Mouse (Mus musculus) layer of hippocampus, postnatal 10 days (tissue): Measurements from ENCODE around the gene Pkd1l2. TPM values are rescaled to one million over a fixed set of nuclear protein-coding genes. Genes with fewer than 3 reads are reported as not detected.

Source experiments
- DNase-seq, 2 experiments: peaks; one replicate each; pipeline ENCODE4 v3.0.0; 2021; ENCODE audit warnings: low spot score in 2 of 2
- total RNA-seq, 2 experiments: library from RNA; stranded (reverse); gene quantifications; 2 replicates each; pipeline ENCODE4 v1.2.3; 2021

Pkd1l2 gene
- total RNA-seq, 2 experiments from 2014 or later = 0.05 to 0.07 TPM

GRCm38 (mm10) chr8:117037374-117037935, 44.8 kb downstream of the Pkd1l2 start:
- DNase-seq = no peak

GRCm38 (mm10) chr8:117033393-117033792, 48.9 kb downstream of the Pkd1l2 start:
- no peak for DNase-seq

GRCm38 (mm10) chr8:117032609-117033008, 49.6 kb downstream of the Pkd1l2 start:
- DNase-seq = no peak

DNA sequence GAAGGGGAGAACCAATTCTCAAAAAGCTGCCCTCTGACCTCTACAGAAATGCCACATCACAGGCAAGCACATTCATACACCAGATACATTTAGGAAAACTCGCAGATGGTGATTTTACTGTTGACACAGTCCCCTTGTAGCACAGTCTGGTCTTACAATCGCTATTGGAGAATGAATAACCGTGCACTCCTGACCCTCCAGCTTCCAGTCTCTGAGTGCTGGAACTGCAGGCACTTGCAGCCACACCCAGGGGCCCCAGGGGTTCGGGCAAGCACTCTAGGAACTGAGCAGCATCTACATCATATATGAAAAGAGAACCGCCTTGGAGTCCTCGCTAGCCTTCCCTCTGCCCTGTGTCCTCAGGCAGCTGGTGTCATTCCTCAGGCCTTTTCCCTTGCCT, 50.8 kb downstream of the Pkd1l2 start:
- DNase-seq = no peak

- DNase-seq = no peak
These were observed 53.6 kb downstream of the Pkd1l2 start for GRCm38 (mm10) chr8:117028686-117029085.

DNA sequence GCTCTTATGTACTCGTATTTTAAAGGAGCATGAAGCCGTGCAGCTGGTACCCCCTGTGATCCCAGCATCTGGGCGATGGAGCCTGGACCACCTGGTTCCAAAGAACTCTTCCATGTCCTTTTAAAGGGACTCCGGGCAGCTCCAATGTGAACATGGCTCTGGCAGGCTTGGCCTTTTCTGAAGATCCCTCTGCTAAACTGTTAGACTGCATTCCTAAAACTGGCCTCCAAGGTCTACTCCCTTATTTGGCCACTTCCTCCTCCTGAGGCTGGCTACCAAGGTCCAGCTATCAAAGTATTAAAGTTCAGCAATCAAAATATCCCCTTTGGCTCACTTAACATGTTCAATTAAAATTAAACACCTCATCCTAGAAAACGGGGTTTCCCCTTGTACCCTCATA, 54.6 kb downstream of the Pkd1l2 start:
- no peak for DNase-seq

GRCm38 (mm10) chr8:117022297-117022993, 59.8 kb downstream of the Pkd1l2 start:
- peak in 1 of 2 experiments; percentile 13 for DNase-seq

DNA sequence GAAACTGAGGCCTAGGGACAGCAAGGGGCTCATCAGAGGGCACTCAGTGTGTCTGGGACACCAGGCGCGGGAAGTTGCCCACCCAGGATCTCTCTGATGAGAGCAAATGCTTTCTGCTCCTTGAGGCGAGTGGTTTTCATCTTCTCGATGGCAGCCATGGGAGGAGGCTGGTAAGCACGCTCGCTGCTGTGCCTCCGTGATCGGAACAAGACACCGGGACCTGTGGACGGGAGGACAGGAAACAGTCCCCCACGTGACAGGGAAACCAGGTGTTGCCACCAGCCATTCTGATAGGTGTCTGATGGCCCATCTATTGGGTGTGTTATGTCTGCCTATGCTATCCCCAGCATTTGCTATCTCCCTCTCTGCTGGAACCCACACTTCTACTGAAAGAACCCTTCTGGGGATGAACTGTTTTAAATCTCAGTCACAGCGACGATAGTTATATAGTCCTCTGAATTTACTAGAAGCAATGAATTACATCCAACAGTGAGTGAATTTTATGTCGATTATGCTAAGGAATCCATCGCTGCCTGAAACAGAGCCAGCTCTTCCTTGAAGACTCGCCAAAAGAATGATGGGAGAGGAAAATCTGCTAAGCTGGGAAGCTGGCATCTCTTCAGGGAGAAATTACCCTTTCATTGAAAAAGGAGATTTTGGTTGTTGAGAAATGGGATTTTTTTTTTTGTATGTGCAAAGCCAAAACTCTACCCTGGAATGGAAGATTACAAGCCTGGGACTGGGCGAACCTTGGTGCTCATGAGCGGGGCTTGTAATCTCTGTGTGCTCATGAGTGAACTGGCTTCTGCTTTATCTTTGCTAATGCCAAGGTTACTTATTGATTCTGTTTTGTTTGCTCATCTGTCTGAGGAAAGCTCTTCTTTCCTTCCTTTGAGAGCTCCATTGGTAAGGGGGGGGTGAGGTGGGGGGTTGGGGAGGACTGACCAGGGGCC, 62.6 kb downstream of the Pkd1l2 start:
- peak; percentile 19 to 39 for DNase-seq

DNA sequence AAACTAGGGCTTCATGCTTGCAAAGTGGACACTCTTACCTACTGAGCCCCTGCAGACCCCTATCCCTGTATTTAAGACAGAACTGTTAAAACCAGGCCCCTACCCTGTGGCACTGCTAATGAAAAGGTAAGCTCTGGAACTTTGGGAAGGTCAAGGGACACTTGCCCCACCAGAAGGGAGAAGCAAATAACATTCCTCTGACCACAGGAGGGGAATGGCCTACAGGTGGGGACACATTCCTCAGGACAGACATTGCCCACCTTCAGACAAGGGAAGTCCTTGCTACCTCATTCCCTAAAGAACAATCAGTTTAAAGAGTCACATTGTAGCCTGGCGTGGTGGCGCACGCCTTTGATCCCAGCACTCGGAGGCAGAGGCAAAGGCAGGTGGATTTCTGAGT, 64.4 kb downstream of the Pkd1l2 start:
- no peak for DNase-seq

DNA sequence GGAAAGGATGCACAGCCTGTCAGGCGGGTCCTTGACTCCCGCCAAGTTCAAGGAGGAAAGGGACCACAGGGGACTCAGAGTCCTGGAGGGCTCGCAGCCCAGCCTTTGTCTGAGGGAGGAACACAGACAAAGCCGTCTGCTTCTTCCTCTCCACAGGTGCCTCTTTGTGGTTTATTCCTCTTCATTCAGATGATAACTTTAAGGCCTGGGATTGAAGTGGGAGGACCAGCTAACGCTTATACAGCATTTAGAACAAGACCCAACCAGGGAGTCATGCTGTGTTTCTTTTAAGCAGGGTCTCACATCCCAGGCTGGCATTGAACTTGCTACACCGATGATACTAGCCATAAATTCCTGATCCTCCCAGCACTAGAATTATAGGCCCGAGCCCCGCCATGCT, 65.2 kb downstream of the Pkd1l2 start:
- no peak for DNase-seq

DNA sequence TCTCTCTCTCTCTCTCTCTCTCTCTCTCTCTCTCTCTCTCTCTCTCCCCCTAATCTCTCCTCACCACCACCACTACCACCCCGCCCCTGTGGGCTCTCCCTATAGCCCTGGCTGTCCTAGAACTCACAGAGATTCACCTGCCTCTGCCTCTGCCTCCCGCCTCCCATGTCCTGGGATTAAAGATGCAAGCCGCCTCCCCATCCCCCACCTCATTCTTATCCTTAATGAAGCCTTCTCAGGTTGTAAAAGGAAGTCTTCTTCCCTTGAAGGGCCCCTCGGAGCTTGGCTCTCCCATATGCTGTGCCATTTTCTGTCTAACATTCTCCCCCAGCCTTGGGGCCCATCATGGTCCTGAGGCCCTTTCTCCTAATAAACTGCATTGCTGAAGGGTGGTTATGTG, 66.6 kb downstream of the Pkd1l2 start:
- no peak for DNase-seq

DNA sequence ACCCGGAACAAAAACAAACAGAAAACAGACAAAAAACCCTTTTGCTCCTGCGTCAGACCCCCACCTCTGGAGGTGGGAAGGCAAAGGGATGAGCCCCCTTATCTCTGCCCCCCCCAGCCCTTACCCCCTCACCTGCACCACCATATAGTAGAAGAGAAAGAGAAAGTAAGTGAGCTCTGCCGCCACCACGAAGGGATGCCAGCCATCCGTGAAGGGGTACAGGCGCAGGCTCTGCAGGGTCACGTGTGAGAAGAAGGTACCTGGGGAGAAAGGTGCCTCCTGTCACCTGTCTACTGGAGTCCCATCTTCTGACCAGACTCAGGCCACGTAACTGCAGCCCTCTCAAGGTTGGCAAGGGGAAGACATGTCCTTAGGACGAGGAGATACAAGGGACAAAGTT, 70.9 kb downstream of the Pkd1l2 start:
- DNase-seq = no peak

DNA sequence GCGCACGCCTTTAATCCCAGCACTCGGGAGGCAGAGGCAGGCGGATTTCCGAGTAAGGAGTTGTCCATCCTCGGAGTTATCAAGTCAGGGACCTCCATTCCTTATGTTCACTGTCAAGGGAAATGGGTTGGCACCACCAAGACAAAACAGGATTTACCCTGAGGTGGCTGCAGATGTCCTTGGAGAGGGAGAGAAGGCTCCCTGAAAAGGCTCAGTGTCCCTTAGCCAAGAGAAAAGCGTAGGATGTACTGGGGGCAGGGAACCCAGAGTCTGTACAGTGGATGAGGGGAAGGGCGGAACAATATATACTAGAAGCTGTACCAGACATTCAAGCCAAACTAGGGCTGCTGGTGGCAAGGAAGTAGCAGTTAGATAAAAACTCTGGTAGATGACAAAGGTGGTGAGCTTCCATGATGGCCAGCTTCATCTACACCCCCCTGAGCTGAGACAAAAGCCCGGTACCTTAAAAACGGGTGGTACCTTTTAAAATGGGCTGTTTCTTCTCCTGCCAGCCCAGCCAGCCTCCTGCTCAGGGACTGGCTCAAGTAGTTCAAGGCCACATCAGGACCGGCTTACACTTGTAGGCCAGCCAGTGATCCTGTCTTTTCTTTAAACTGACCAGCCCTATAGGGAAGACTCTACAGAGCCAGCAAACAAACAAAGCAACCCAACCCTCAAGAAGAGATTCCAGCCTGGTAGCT, 88.1 kb downstream of the Pkd1l2 start:
- DNase-seq = no peak

DNA sequence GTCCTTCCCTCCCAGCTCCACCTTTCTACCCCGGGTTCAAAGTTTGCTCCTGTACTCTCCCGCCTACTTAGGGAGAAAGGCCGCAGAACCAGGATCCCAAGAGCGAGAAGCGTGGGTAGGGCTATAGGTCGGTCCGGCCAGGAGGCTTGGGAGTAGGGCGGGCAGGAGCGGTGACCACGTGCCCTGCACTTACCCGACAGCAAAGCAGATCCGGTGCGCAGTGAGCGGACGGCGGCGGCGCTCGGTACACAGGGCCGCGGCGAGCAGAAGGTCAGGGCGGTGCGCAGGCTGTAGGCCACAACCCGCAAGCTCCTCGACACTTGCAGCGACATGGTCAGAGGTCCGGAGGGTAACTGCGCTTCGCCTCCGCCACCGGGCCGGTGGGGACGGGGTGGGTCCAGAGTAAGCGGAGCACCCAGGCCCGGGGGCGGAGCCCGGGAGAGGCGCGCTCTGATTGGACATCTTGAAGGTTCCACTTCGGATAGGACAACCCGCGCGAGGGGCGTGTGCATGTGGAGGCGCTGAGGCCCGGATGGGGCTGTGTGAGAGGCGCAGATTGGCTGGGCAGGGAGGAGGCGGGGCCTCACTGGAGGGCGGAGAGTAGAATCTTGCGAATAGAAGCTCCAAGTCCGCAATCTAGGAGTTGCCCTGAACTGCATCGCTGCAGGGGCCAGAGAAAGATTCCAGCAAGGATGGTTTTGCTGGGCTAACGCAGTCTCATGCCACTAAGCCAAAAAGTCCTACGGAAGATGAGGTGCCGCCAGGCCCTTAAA, 89.0 kb downstream of the Pkd1l2 start, which contains the start of gene Gcsh:
TSS of gene Gcsh (minus strand) at position 443 of the 773 bp plus-strand sequence.
- DNase-seq = peak; percentile 95 to 97

- DNase-seq = no peak
These were observed 89.9 kb downstream of the Pkd1l2 start for GRCm38 (mm10) chr8:116992176-116992971.

- no peak for DNase-seq
These were observed 91.0 kb downstream of the Pkd1l2 start for GRCm38 (mm10) chr8:116991241-116991640.

DNA sequence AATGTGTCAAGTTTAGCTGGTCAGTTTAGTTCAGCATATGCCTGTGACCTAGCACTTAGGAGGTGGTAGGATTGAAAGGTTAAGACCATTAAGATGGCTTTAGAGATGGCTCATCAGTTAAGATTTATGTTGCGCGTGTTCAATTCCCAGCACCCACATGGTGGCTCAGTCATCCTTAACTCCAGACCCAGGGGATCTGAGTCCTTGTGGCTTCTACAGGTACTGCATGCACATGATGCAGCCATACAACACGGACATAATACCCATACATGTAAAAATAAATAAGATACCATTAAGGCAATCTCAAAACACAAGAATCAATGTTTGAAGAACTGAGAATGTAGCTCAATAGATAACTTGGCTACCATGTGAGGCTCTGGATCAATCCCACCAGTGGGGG, 92.4 kb downstream of the Pkd1l2 start:
- DNase-seq = no peak

- peak; percentile 61 to 70 for DNase-seq
These were observed 102.1 kb downstream of the Pkd1l2 start for GRCm38 (mm10) chr8:116980117-116980516.

DNA sequence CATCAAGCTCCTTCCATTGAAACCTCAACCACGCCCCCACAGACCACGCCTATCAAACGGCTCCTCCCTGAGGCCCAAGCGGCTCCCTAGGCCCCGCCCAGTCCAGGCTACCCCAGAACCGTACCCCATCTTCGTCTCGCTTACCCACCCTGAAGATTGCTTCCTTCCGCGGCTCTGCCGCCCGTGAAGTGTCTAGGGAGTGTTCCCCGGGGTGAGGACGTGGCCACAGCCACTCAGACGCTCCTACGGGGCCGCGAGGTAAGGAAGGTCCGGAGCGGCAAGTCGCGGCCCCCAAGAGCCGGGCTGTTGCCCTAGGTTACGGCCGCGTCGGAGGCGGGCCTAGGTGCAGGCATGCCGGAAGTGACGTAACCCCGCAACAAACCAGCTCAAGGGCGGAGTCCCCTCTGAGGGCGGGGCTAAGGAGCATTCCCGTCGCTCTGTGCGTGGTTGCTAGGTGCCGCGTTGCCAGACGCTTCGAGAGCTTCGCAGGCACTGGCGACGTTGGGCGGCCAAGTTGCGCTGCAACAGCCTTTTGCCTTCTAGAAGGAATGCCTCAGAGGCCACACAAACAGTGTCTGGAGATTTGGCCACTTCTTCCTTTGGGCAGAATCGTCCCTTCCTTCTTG, 103.5 kb downstream of the Pkd1l2 start, which contains the start of gene 1700030J22Rik:
TSS of gene 1700030J22Rik (minus strand) at position 329 of the 626 bp plus-strand sequence.
- peak; percentile 96 to 97 for DNase-seq
